Comparison of ENCODE assay signal across 11 mouse cellular contexts in the genomic region with DNA sequence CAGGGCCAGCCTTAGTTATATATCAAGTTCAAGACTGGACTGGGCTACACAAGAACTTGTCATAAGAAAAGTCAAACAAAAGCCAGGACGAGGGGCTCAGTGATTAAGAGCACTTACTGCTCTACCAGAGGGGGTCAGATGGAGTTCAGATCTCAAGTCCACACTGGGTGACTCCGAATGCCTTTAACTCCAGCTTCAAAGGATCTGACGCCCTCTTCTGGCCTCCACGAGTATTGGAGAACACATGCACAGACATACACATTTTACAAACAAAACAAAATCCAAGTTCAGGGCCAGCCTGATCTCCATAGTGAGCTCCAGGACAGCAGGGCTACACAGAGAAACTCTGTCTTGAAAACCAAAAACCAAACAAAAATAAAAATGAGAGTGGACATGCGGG. TPM values are rescaled to one million over a fixed set of nuclear protein-coding genes. Genes with fewer than 3 reads are reported as not detected.
DNase-seq lines count a peak whose midpoint lies in the region; ATAC-seq and TF ChIP-seq lines count a peak whose summit lies in the region.
"Had no signal": no experiment of that assay in that cellular context is flagged by ENCODE, and none has a peak within 500 bp of the region (broad histone marks: within the 10 kb centered on the region; RNA-seq: fewer than 3 reads in every experiment).

No protein-coding gene starts in this region.

- TF ChIP-seq POLR2A in testis, adult 2 months (IDR thresholded peaks at IDR 0.05; ENCODE audit: control insufficient read depth, low read depth, low read length): no peak
- TF ChIP-seq POLR2A in small intestine, adult 2 months (IDR thresholded peaks at IDR 0.05; ENCODE audit: low read depth, low read length): no peak

- peaks cover 15% of the 10 kb centered on the region for H3K4me1 ChIP-seq in testis, adult 2 months (ENCODE audit: control insufficient read depth, insufficient read depth, low read length)
- peaks cover 55% of the 10 kb centered on the region for H3K4me1 ChIP-seq in intestine, embryonic 15.5 days (replicated peaks)
- peaks cover 43% of the 10 kb centered on the region for H3K4me1 ChIP-seq in small intestine, adult 2 months (ENCODE audit: control insufficient read depth, insufficient read depth, insufficient read length, low read length)

- peak; percentile 40 for DNase-seq in gastrocnemius, adult 2 months
- no peak for DNase-seq in gastrocnemius, postnatal 4 days (ENCODE audit: low spot score in 2 of 2)
- DNase-seq in testis, postnatal 14 days (ENCODE audit: low spot score): no peak
- DNase-seq in gastrocnemius, postnatal 25 days: no peak
- DNase-seq in gastrocnemius, adult 8-10 months (ENCODE audit: low spot score in 2 of 2): no peak
- DNase-seq: heart, postnatal 14 days; spleen, adult 18-20 months had no signal

- peak; percentile 59 for TF ChIP-seq CTCF in gastrocnemius, adult 2 months (IDR thresholded peaks at IDR 0.05)
- TF ChIP-seq CTCF in testis, adult 2 months (IDR thresholded peaks at IDR 0.05; ENCODE audit: control insufficient read depth, insufficient read depth, insufficient replicate concordance, low read depth, low read length): no peak
- peak; percentile 42; the same call in 1 of the 2 replicates for TF ChIP-seq CTCF in small intestine, adult 2 months (IDR thresholded peaks at IDR 0.05; ENCODE audit: extremely low read depth, insufficient read length, insufficient replicate concordance, low read depth, low read length)

- no peaks in the 10 kb centered on the region for H3K9me3 ChIP-seq in intestine, embryonic 15.5 days

- no peak overlapping the region for H3K4me2 ChIP-seq in intestine, embryonic 15.5 days (replicated peaks)

- no peak for ATAC-seq in intestine, embryonic 15.5 days
- ATAC-seq: forebrain, embryonic 14.5 days had no signal

- H3K27me3 ChIP-seq in testis, adult 2 months (ENCODE audit: control insufficient read depth, insufficient read depth, low read length): no peaks in the 10 kb centered on the region
- H3K27me3 ChIP-seq in intestine, embryonic 15.5 days (replicated peaks): no peaks in the 10 kb centered on the region
- no peaks in the 10 kb centered on the region for H3K27me3 ChIP-seq in small intestine, adult 2 months (ENCODE audit: control insufficient read depth, insufficient read depth, low read length)

- WGBS in intestine, embryonic 15.5 days: 37% methylated on average over 5 of the region's 5 CpGs
- WGBS in small intestine, adult 2 months: 45% methylated on average over 5 of the region's 5 CpGs

- H3K4me3 ChIP-seq in gastrocnemius, adult 2 months: no peak overlapping the region
- H3K4me3 ChIP-seq in testis, adult 2 months (ENCODE audit: control insufficient read depth, low read depth, low read length): peak overlapping the region; percentile 76
- no peak overlapping the region for H3K4me3 ChIP-seq in intestine, embryonic 15.5 days (replicated peaks)
- H3K4me3 ChIP-seq in small intestine, adult 2 months (ENCODE audit: low read depth, low read length): no peak overlapping the region

- peak overlapping the region; percentile 100 for H3K27ac ChIP-seq in gastrocnemius, adult 2 months
- H3K27ac ChIP-seq in testis, adult 2 months (ENCODE audit: control insufficient read depth, insufficient read depth, low read depth, low read length): no peak overlapping the region
- 0 out of 2 replicates have a peak overlapping the region, but pooled peaks have one; percentile 11 for H3K27ac ChIP-seq in intestine, embryonic 15.5 days
- no peak overlapping the region for H3K27ac ChIP-seq in small intestine, adult 2 months (ENCODE audit: insufficient read depth, low read depth, low read length)

- intact Hi-C loops in gastrocnemius, adult 2 months (cut with DNase I): no loop called here

- H3K9ac ChIP-seq in intestine, embryonic 15.5 days: no peak overlapping the region

- no peaks in the 10 kb centered on the region; the same call in 1 of the 2 replicates for H3K36me3 ChIP-seq in testis, adult 2 months (ENCODE audit: control insufficient read depth, insufficient read depth, low read length)
- peaks cover 10% of the 10 kb centered on the region for H3K36me3 ChIP-seq in intestine, embryonic 15.5 days
- H3K36me3 ChIP-seq in small intestine, adult 2 months (ENCODE audit: control insufficient read depth, insufficient read depth, low read length): peaks cover 15% of the 10 kb centered on the region

RNA-seq across cellular contexts. Expression of gene Capzb, which starts 13.1 kb away (rescaled TPM):
- 100 to 1,000 TPM; 444 to 499 TPM for total RNA-seq in gastrocnemius, adult 2 months (2021)
- 100 to 1,000 TPM; 445 to 463 TPM for total RNA-seq in gastrocnemius, postnatal 4 days (2021)
- polyA plus RNA-seq in testis, adult 2 months (2012; rRNA removed): 286 and 311 TPM in 2 replicates
- polyA plus RNA-seq in intestine, embryonic 15.5 days (2015; fragmentation: Nextera tagmentation; extraction: Ambion mirVana): 410 and 425 TPM in 2 replicates
- polyA plus RNA-seq in small intestine, adult 2 months (2012; rRNA removed): 159 and 390 TPM in 2 replicates
- total RNA-seq in gastrocnemius, postnatal 25 days (2021): 100 to 1,000 TPM; 472 to 500 TPM
- total RNA-seq in gastrocnemius, adult 8-10 months (2022): 100 to 1,000 TPM; 439 to 500 (median 472) TPM

Comparison
In these comparisons a context has a peak if more than half of its experiments do, and no peak if none do; other contexts are left out.
1. H3K27ac ChIP-seq: peak in gastrocnemius, adult 2 months (single experiment) and intestine, embryonic 15.5 days (single experiment); none in testis, adult 2 months (single experiment) and small intestine, adult 2 months (single experiment).